Mouse (Mus musculus) kidney, adult 2 months (tissue): Measurements from ENCODE around the gene Nynrin.

Experiments
- CTCF ChIP-seq: fragments of 200-500 bp; conservative IDR thresholded peaks from 2 replicates; pipeline ENCODE4 v1.5.1; 2011; ENCODE audit warnings: low read depth, mild to moderate bottlenecking, control low read depth, low read length, moderate library complexity, mixed read lengths; ENCODE audit not compliant: insufficient read depth, insufficient read length
- POLR2A ChIP-seq: fragments of 200-500 bp; IDR thresholded peaks from one replicate; pipeline ENCODE4 v1.6.1; 2011; ENCODE audit warnings: low read depth, low read length, control low read depth

DNA sequence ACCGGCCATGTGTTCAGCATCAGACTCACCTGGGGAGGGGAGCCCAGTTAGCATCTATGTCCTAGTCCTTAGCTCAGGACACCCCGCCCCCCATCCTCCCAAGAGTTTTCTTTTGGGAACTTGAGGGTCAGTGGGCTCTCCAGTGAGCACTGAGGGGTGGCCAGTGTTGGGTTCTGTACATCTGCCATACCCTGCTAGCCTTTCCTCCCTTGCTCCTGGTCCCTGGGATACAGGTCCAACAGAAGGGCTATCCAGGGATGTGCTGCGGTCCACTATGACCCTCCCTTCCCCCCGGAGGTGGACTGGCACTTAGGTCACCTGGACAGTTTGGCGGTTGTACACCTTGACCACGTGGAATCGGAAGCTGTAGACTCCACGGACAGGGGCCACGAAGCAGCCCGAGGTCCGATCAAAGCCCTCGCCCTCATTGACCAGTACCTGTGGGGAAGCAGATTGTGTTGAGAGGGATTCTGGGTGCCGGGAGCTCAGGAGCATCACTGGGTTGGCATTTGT is 29.4 kb downstream of the Nynrin start:
- no peak for TF ChIP-seq CTCF
- no peak for TF ChIP-seq POLR2A
